Mouse (Mus musculus): ENCODE results near the gene B4galnt2.

GRCm38 (mm10) chr11:95911579-95911978 is 3.1 kb downstream of the B4galnt2 start:
- TF ChIP-seq CTCF (IDR thresholded peaks at IDR 0.05; ENCODE audit: control insufficient read depth, insufficient read depth, low read length) (no peak), POLR2A (IDR thresholded peaks at IDR 0.05; ENCODE audit: borderline replicate concordance, control insufficient read depth, low read depth, low read length) (no peak)

Measured in bone marrow, adult 2 months (tissue).